Mouse (Mus musculus) thymus, adult 2 months (tissue): Measurements from ENCODE around the gene Sec24c. TPM values are rescaled to one million over a fixed set of nuclear protein-coding genes. Genes with fewer than 3 reads are reported as not detected.
A peak's percentile ranks its signal among the peaks of the same experiment; 100 is the strongest.
"Not testable (repeated sequence)": the region's sequence is repeated elsewhere in the genome, so short reads cannot be mapped to it uniquely, and the experiment has no call there.

Experiments
- DNase-seq: peaks from one replicate; pipeline ENCODE4 v3.0.0; 2021
- H3K27ac ChIP-seq: fragments of 200-500 bp; 2 replicates; pipeline ENCODE4 v1.5.1; 2012; ENCODE audit warnings: low read length, control low read depth; ENCODE audit not compliant: control insufficient read depth, insufficient read depth
- H3K27me3 ChIP-seq: fragments of 200-500 bp; 2 replicates; pipeline ENCODE4 v1.6.1; 2012; ENCODE audit warnings: mild to moderate bottlenecking, low read length, moderate library complexity, mixed read lengths; ENCODE audit not compliant: control insufficient read depth, insufficient read depth
- H3K36me3 ChIP-seq: fragments of 200-500 bp; 2 replicates; pipeline ENCODE4 v1.6.1; 2012; ENCODE audit warnings: mild to moderate bottlenecking, low read length, moderate library complexity; ENCODE audit not compliant: control insufficient read depth, insufficient read depth
- H3K4me1 ChIP-seq: fragments of 200-500 bp; replicated peaks from 2 replicates; pipeline ENCODE4 v1.6.1; 2012; ENCODE audit warnings: low read length; ENCODE audit not compliant: control insufficient read depth, insufficient read depth
- H3K4me3 ChIP-seq: fragments of 200-500 bp; 2 replicates; pipeline ENCODE4 v1.5.1; 2012; ENCODE audit warnings: mild to moderate bottlenecking, low read length, control low read depth, moderate library complexity; ENCODE audit not compliant: control insufficient read depth, insufficient read depth
- CTCF ChIP-seq: fragments of 200-500 bp; IDR thresholded peaks from 2 replicates; pipeline ENCODE4 v1.5.1; 2012; ENCODE audit warnings: mild to moderate bottlenecking, control low read depth, low read length, moderate library complexity, borderline replicate concordance; ENCODE audit not compliant: control insufficient read depth, poor library complexity, insufficient read depth; ENCODE audit errors: extremely low read depth
- POLR2A ChIP-seq: fragments of 200-500 bp; IDR thresholded peaks from 2 replicates; pipeline ENCODE4 v1.6.1; 2012; ENCODE audit warnings: mild to moderate bottlenecking, low read length, control low read depth, moderate library complexity; ENCODE audit not compliant: control insufficient read depth, poor library complexity, insufficient read depth; ENCODE audit errors: extremely low read depth
- WGBS: fragments of 180-500 bp; shearing (Covaris S2); methylation state at CpG from one replicate; pipeline ENCODE4 v1.1.7; 2018; 5-methylcytosine and 5-hydroxymethylcytosine counted together
- polyA plus RNA-seq: library from polyadenylated mRNA; depleted of rRNA; stranded (reverse); fragments of >200 nt; gene quantifications from 2 replicates; pipeline ENCODE4 v1.2.3, GENCODE M21; 2012; rRNA removed

Gene Sec24c
- 486 and 497 TPM in 2 replicates for polyA plus RNA-seq

DNA sequence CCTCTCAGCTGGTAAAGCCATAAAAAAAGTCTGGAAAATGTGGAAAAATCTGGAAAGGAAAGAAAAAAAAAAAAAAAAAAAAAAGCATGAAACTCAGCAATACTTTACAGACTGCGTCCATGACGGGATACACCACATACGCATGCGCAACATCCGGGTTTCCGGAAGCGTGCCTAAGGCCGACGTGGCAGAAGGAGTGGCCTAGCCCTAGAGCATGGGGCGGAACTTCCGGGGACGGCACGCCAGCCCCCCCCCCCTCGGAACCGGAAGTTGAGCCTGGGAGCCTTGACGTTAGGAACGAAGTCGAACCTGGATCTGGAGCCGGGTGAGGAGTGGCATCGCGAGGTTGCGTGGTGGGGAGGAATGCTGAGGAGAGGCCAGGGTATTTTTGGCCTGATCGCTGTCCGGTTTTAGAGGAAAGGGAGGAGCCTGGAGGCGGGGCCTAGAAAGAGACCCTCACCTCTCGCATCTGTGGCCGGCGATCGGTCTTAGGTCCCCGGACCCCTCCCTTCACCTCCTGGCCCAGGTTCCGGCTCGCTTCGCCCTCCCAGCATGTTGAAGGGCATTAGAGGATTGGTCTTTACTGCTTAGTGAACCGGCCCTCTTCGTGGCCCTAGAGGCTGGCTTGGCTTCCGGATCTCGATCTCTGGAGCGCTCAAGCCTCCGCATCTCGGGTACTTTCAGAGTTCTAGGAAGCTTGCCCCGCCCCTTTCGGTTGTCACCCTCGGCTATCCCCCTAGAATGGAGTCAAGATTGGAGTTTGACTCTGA is at the start of gene Sec24c:
Gene Sec24c (plus strand): TSS at position 245 of the 770 bp plus-strand sequence.
- DNase-seq = peak; percentile 97
- WGBS = under 1% methylated on average over 43 of the region's 43 CpGs
- 0 out of 2 replicates have a peak, but pooled peaks have one; percentile 31 for TF ChIP-seq CTCF
- 0 out of 2 replicates have a peak, but pooled peaks have one; percentile 55 for TF ChIP-seq POLR2A
- Histone ChIP-seq H3K4me3 (peak within 1 kb of the TSS; percentile 94), H3K4me1 (peaks cover 5% of the 10 kb centered on the region), H3K36me3 (peaks cover 27% of the 10 kb centered on the region), H3K27me3 (no peaks in the 10 kb centered on the region), H3K27ac (peak within 1 kb of the TSS; percentile 67)

DNA sequence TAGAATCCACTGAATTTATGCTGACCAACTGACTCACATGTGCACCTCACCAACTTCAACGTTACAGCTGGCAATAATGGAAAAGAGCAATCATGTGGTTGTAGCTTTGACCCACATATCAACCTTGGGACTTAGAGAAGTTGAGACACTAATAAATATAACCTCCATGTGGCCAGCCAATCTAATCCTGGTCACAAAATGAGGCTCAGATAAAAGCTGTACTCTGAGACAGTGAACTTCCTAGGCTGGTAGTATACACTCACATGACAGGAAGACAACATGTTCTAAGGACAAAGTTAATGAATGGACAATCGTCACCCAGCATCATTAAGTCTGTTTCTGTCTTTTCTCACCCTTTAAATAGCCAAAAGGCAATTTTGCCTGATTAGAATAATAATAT is 47.7 kb upstream of the Sec24c start:
- no peak for DNase-seq
- TF ChIP-seq POLR2A = no peak
- no peak for TF ChIP-seq CTCF
- no peaks in the 10 kb centered on the region for H3K27me3 ChIP-seq

GRCm38 (mm10) chr14:20626971-20627370 is 47.1 kb upstream of the Sec24c start:
- Histone ChIP-seq H3K4me1 (no peaks in the 10 kb centered on the region), H3K27ac (no peak overlapping the region), H3K27me3 (no peaks in the 10 kb centered on the region), H3K4me3 (no peak overlapping the region), H3K36me3 (no peaks in the 10 kb centered on the region)
- no peak for DNase-seq
- TF ChIP-seq POLR2A (no peak), CTCF (no peak)
- 93% methylated on average over 3 of the region's 3 CpGs for WGBS

More for the DNA sequence above, 47.7 kb upstream of the Sec24c start:
- Histone ChIP-seq H3K36me3 (no peaks in the 10 kb centered on the region), H3K27ac (no peak overlapping the region), H3K4me3 (no peak overlapping the region), H3K4me1 (no peaks in the 10 kb centered on the region)
- WGBS = 92% methylated on average over 2 of the region's 2 CpGs

DNA sequence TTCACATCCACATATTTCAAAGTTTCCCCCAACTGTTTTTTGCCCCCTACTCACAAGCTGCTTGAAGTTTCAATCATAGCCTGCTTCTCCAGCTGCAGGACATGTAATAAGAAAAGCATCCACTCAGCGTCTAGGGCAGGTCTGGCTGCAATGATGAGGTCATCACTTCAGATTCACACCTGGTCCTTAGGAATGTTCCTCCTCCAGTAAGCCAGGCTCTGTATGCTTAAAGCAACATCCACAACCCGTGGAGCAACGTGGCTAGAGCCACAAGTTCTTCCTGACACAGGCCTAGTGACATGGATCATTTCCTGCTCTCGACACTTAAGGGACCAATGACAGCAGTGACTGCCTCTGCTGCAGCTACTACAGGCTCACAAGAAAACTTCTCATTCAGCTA is 42.9 kb upstream of the Sec24c start:
- H3K4me1 ChIP-seq = no peaks in the 10 kb centered on the region
- DNase-seq = no peak
- no peak for TF ChIP-seq CTCF
- TF ChIP-seq POLR2A = no peak
- H3K36me3 ChIP-seq = no peaks in the 10 kb centered on the region
- 46% methylated on average over 4 of the region's 4 CpGs for WGBS
- no peak overlapping the region for H3K27ac ChIP-seq
- H3K27me3 ChIP-seq = no peaks in the 10 kb centered on the region
- H3K4me3 ChIP-seq = no peak overlapping the region

DNA sequence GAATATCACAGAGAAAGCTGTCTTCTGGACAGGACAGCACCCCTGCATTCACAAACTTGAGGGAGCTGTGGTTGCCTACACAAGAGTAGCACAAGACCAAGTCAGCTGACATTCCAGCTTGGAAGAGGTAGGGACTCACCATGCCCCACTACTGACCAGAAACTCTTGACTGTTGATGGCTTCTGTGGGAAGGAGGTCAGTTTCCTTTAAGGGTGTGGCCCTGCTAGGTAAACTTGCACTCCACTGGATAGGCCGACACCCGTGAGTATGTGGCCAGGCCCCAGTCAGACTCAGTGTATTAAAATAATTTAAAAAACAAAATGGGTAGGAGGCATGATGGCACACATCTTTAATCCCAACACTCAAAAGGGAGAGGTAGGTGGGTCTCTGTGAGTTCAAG is 38.6 kb upstream of the Sec24c start:
- H3K36me3 ChIP-seq = no peaks in the 10 kb centered on the region
- no peak for DNase-seq
- TF ChIP-seq CTCF (no peak), POLR2A (no peak)
- no peak overlapping the region for H3K27ac ChIP-seq
- no peaks in the 10 kb centered on the region for H3K27me3 ChIP-seq
- WGBS = 87% methylated on average over 2 of the region's 2 CpGs
- no peak overlapping the region for H3K4me3 ChIP-seq
- H3K4me1 ChIP-seq = no peaks in the 10 kb centered on the region

DNA sequence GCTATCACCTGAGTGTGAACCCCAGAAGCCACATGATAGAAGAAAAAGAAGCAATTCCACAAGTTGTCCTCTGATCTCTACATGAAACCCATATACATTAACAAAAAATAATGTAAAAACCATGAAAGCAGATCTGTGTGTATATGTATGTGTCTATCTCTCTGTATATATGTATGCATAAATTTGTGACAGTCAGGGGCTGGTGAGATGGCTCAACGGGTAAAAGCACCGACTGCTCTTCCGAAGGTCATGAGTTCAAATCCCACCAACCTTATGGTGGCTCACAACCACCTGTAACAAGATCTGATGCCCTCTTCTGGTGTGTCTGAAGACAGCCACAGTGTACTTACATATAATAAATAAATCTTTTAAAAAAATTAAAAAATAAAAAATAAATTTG is 37.1 kb upstream of the Sec24c start:
- not testable (repeated sequence) for H3K27me3 ChIP-seq, DNase-seq, H3K4me1 ChIP-seq, H3K4me3 ChIP-seq, H3K36me3 ChIP-seq, H3K27ac ChIP-seq
- 97% methylated on average over 3 of the region's 3 CpGs for WGBS
